Mouse (Mus musculus): ENCODE data around the gene Lrrc17.

The Lrrc17 gene

GRCm38 (mm10) chr5:21526835-21527485 lies 16.4 kb upstream of the Lrrc17 start:
- TF ChIP-seq GATA4 (IDR thresholded peaks at IDR 0.05; ENCODE audit: insufficient replicate concordance, low read length): no peak

- TF ChIP-seq GATA4 (IDR thresholded peaks at IDR 0.05; ENCODE audit: insufficient replicate concordance, low read length): no peak
Measured at GRCm38 (mm10) chr5:21527488-21527911, 15.9 kb upstream of the Lrrc17 start.

GRCm38 (mm10) chr5:21528068-21528842 lies 15.1 kb upstream of the Lrrc17 start:
- TF ChIP-seq GATA4 (IDR thresholded peaks at IDR 0.05; ENCODE audit: insufficient replicate concordance, low read length): no peak

GRCm38 (mm10) chr5:21529110-21529720 lies 14.1 kb upstream of the Lrrc17 start:
- TF ChIP-seq GATA4 (IDR thresholded peaks at IDR 0.05; ENCODE audit: insufficient replicate concordance, low read length): no peak

GRCm38 (mm10) chr5:21532126-21532525 lies 11.2 kb upstream of the Lrrc17 start:
- TF ChIP-seq GATA4 (IDR thresholded peaks at IDR 0.05; ENCODE audit: insufficient replicate concordance, low read length): no peak

GRCm38 (mm10) chr5:21532921-21533320 lies 10.4 kb upstream of the Lrrc17 start:
- TF ChIP-seq GATA4 (IDR thresholded peaks at IDR 0.05; ENCODE audit: insufficient replicate concordance, low read length): no peak

GRCm38 (mm10) chr5:21542226-21542625 lies 1.1 kb upstream of the Lrrc17 start:
- no peak for TF ChIP-seq GATA4 (IDR thresholded peaks at IDR 0.05; ENCODE audit: insufficient replicate concordance, low read length)

GRCm38 (mm10) chr5:21544821-21545220 lies 1.5 kb downstream of the Lrrc17 start:
- TF ChIP-seq GATA4 (IDR thresholded peaks at IDR 0.05; ENCODE audit: insufficient replicate concordance, low read length): no peak

GRCm38 (mm10) chr5:21545227-21545626 lies 1.9 kb downstream of the Lrrc17 start:
- no peak for TF ChIP-seq GATA4 (IDR thresholded peaks at IDR 0.05; ENCODE audit: insufficient replicate concordance, low read length)

GRCm38 (mm10) chr5:21545786-21546185 lies 2.4 kb downstream of the Lrrc17 start:
- TF ChIP-seq GATA4 (IDR thresholded peaks at IDR 0.05; ENCODE audit: insufficient replicate concordance, low read length): no peak

- no peak for TF ChIP-seq GATA4 (IDR thresholded peaks at IDR 0.05; ENCODE audit: insufficient replicate concordance, low read length)
Measured at GRCm38 (mm10) chr5:21547005-21547404, 3.6 kb downstream of the Lrrc17 start.

- no peak for TF ChIP-seq GATA4 (IDR thresholded peaks at IDR 0.05; ENCODE audit: insufficient replicate concordance, low read length)
Measured at GRCm38 (mm10) chr5:21553685-21554084, 10.3 kb downstream of the Lrrc17 start.

GRCm38 (mm10) chr5:21554732-21555131 lies 11.4 kb downstream of the Lrrc17 start:
- no peak for TF ChIP-seq GATA4 (IDR thresholded peaks at IDR 0.05; ENCODE audit: insufficient replicate concordance, low read length)

GRCm38 (mm10) chr5:21556502-21556901 lies 13.1 kb downstream of the Lrrc17 start:
- TF ChIP-seq GATA4 (IDR thresholded peaks at IDR 0.05; ENCODE audit: insufficient replicate concordance, low read length): no peak

- TF ChIP-seq GATA4 (IDR thresholded peaks at IDR 0.05; ENCODE audit: insufficient replicate concordance, low read length): no peak
Measured at GRCm38 (mm10) chr5:21563936-21564335, 20.6 kb downstream of the Lrrc17 start.
